Mouse (Mus musculus) heart, embryonic 11.5 days (tissue): ENCODE measurements at regions not wholly inside any gene's neighbourhood (a gene's known extent, or its start where the extent isn't known, plus 50 kb on each side); places are given as distances from the start of the nearest gene placed in this dataset.

Experiments used
- ATAC-seq: fragments of 200-750 bp; cut with Nextera tagmentation; replicated peaks from 2 replicates; pipeline ENCODE4 v1.8.0; 2017; ENCODE audit warnings: moderate library complexity; ENCODE audit not compliant: insufficient number of reproducible peaks, low FRiP score, low TSS enrichment
- H3K27ac ChIP-seq: fragments of 300-500 bp; sonication (generic); 2 replicates; pipeline ENCODE4 v1.5.1; 2014; ENCODE audit warnings: mild to moderate bottlenecking, low read depth, low read length
- H3K27me3 ChIP-seq: fragments of 300-500 bp; sonication (generic); 2 replicates; pipeline ENCODE4 v1.6.1; 2014; ENCODE audit warnings: mild to moderate bottlenecking, low read length, mixed read lengths; ENCODE audit not compliant: control insufficient read depth, insufficient read depth
- H3K36me3 ChIP-seq: fragments of 300-500 bp; sonication (generic); 2 replicates; pipeline ENCODE4 v1.6.1; 2014; ENCODE audit warnings: mild to moderate bottlenecking, low read length, moderate library complexity, mixed read lengths; ENCODE audit not compliant: control insufficient read depth, insufficient read depth
- H3K4me1 ChIP-seq: fragments of 300-500 bp; sonication (generic); 2 replicates; pipeline ENCODE4 v1.6.1; 2014; ENCODE audit warnings: low read length; ENCODE audit not compliant: control insufficient read depth, insufficient read depth
- H3K4me2 ChIP-seq: fragments of 300-500 bp; sonication (generic); 2 replicates; pipeline ENCODE4 v1.6.1; 2014; ENCODE audit warnings: mild to moderate bottlenecking, moderate library complexity
- H3K4me3 ChIP-seq: fragments of 300-500 bp; sonication (generic); 2 replicates; pipeline ENCODE4 v1.5.1; 2014; ENCODE audit warnings: low read depth, low read length
- H3K9ac ChIP-seq: fragments of 300-500 bp; sonication (generic); 2 replicates; pipeline ENCODE4 v1.6.1; 2014; ENCODE audit warnings: mild to moderate bottlenecking, low read depth, low read length, moderate library complexity
- H3K9me3 ChIP-seq: fragments of 300-500 bp; sonication (generic); replicated peaks from 2 replicates; pipeline ENCODE4 v1.6.1; 2016; ENCODE audit warnings: low read length; ENCODE audit not compliant: control insufficient read depth
- WGBS: fragments of 180-500 bp; shearing (Covaris S2); extraction: QIAGEN DNeasy Blood & Tissue Kit; methylation state at CpG from one replicate; pipeline ENCODE4 v1.1.7; 2014; ENCODE audit not compliant: insufficient replicate concordance; 5-methylcytosine and 5-hydroxymethylcytosine counted together

GRCm38 (mm10) chr2:75270115-75270514 is 388.9 kb upstream of the Hnrnpa3 start:
- Histone ChIP-seq H3K4me3 (no peak overlapping the region), H3K9me3 (no peaks in the 10 kb centered on the region), H3K4me2 (no peak overlapping the region), H3K9ac (no peak overlapping the region), H3K27me3 (no peaks in the 10 kb centered on the region), H3K4me1 (no peaks in the 10 kb centered on the region), H3K36me3 (no peaks in the 10 kb centered on the region), H3K27ac (no peak overlapping the region)
- no peak for ATAC-seq
- WGBS = 32% methylated on average over 4 of the region's 4 CpGs

DNA sequence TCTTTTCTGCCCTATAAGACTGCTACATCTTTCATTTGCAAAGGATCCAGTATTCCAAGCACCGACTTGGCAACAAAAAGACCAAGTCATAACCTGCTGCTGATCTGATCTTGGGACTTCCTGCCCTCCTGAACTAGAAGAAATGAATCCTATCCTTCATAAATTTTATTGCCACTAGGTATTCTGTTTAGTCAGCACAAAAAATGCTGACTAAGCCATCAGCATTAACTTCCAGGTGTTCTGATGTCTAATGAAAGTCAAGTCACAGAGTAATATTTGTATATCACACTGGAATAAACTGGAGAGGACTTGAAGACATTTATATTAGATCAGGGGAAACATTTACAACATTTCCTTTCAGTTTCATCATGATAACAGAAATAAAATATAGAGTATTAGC is 371.2 kb upstream of the Hnrnpa3 start:
- Histone ChIP-seq H3K9ac (no peak overlapping the region), H3K27ac (no peak overlapping the region)
- WGBS = 80% methylated on average over 1 of the region's 1 CpGs

DNA sequence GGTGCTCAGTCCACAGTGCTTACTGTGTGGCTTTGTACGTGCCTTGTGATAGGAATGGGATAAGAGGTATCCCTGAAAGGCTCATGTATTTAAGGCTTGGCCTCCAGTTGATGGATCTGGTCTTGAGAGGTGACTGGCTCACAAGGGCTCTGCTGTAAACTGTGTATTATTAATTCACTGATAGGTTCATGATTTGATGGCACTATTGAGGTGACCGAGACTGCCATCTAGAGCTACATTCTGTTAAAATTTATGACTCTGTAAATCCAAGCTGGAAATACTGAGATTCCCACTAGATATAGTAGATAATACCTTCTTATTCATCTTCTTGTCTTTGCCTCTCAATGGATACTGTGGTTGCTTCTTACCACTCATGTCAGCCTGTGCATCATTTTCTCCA is 367.4 kb upstream of the Hnrnpa3 start:
- no peaks in the 10 kb centered on the region for H3K4me1 ChIP-seq
- no peaks in the 10 kb centered on the region for H3K27me3 ChIP-seq
- 82% methylated on average over 2 of the region's 2 CpGs for WGBS
- no peaks in the 10 kb centered on the region for H3K9me3 ChIP-seq
- H3K4me3 ChIP-seq = no peak overlapping the region
- no peak overlapping the region for H3K27ac ChIP-seq
- no peaks in the 10 kb centered on the region for H3K36me3 ChIP-seq
- no peak overlapping the region for H3K4me2 ChIP-seq
- no peak for ATAC-seq
- no peak overlapping the region for H3K9ac ChIP-seq

More for the DNA sequence above, 371.2 kb upstream of the Hnrnpa3 start:
- Histone ChIP-seq H3K9me3 (no peaks in the 10 kb centered on the region), H3K36me3 (no peaks in the 10 kb centered on the region), H3K4me1 (no peaks in the 10 kb centered on the region), H3K4me3 (no peak overlapping the region), H3K27me3 (no peaks in the 10 kb centered on the region), H3K4me2 (no peak overlapping the region)
- no peak for ATAC-seq

- Histone ChIP-seq H3K4me3 (no peak overlapping the region), H3K36me3 (no peaks in the 10 kb centered on the region), H3K27me3 (no peaks in the 10 kb centered on the region), H3K9me3 (no peaks in the 10 kb centered on the region), H3K9ac (no peak overlapping the region), H3K4me2 (no peak overlapping the region), H3K4me1 (no peaks in the 10 kb centered on the region), H3K27ac (no peak overlapping the region)
- 74% methylated on average over 3 of the region's 3 CpGs for WGBS
- no peak for ATAC-seq
Measured at GRCm38 (mm10) chr2:75306821-75307220, 352.2 kb upstream of the Hnrnpa3 start.

- no peak overlapping the region for H3K4me2 ChIP-seq
- no peaks in the 10 kb centered on the region for H3K27me3 ChIP-seq
- no peaks in the 10 kb centered on the region for H3K9me3 ChIP-seq
- no peak overlapping the region for H3K27ac ChIP-seq
- no peak overlapping the region for H3K9ac ChIP-seq
- H3K4me1 ChIP-seq = no peaks in the 10 kb centered on the region
- H3K36me3 ChIP-seq = no peaks in the 10 kb centered on the region
- 52% methylated on average over 4 of the region's 4 CpGs for WGBS
- no peak for ATAC-seq
- H3K4me3 ChIP-seq = no peak overlapping the region
Measured at GRCm38 (mm10) chr2:75311191-75311590, 347.9 kb upstream of the Hnrnpa3 start.

- Histone ChIP-seq H3K4me2 (no peak overlapping the region), H3K4me3 (no peak overlapping the region), H3K4me1 (no peaks in the 10 kb centered on the region), H3K9me3 (no peaks in the 10 kb centered on the region), H3K36me3 (no peaks in the 10 kb centered on the region), H3K27me3 (no peaks in the 10 kb centered on the region), H3K9ac (no peak overlapping the region), H3K27ac (no peak overlapping the region)
- ATAC-seq = no peak
- 15% methylated on average over 7 of the region's 7 CpGs for WGBS
Measured at GRCm38 (mm10) chr2:75312246-75312645, 346.8 kb upstream of the Hnrnpa3 start.

DNA sequence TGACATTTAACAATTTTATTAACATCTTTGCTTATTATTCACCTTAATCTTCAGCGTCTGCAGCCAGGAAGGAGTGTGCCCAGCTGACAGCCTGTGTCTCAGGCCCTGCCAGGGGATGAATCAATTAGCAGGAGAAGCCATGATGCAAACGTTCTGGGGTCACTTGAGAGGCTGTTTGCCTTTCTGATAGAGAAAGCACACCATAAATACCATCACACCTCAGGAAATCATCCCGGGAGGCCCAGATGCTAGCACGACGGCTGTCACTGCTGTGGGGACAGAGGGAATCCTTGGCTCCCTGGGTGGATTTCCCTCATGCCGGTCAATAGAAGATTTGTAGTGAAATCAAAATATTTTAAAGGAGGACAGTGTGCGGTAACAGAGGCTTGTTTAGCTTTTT is 343.7 kb upstream of the Hnrnpa3 start:
- no peak overlapping the region for H3K27ac ChIP-seq
- no peaks in the 10 kb centered on the region for H3K36me3 ChIP-seq
- no peaks in the 10 kb centered on the region for H3K4me1 ChIP-seq
- no peaks in the 10 kb centered on the region for H3K27me3 ChIP-seq
- H3K4me3 ChIP-seq = no peak overlapping the region
- no peak overlapping the region for H3K4me2 ChIP-seq
- H3K9ac ChIP-seq = no peak overlapping the region
- ATAC-seq = no peak
- WGBS = 42% methylated on average over 7 of the region's 7 CpGs
- H3K9me3 ChIP-seq = no peaks in the 10 kb centered on the region

GRCm38 (mm10) chr2:75318190-75318589 is 340.9 kb upstream of the Hnrnpa3 start:
- no peaks in the 10 kb centered on the region for H3K9me3 ChIP-seq
- no peak overlapping the region for H3K4me2 ChIP-seq
- H3K27me3 ChIP-seq = no peaks in the 10 kb centered on the region
- no peak overlapping the region for H3K9ac ChIP-seq
- no peak for ATAC-seq
- H3K4me1 ChIP-seq = no peaks in the 10 kb centered on the region
- no peak overlapping the region for H3K27ac ChIP-seq
- H3K36me3 ChIP-seq = no peaks in the 10 kb centered on the region
- WGBS = 51% methylated on average over 5 of the region's 5 CpGs
- H3K4me3 ChIP-seq = no peak overlapping the region

- no peaks in the 10 kb centered on the region for H3K27me3 ChIP-seq
- 74% methylated on average over 10 of the region's 10 CpGs for WGBS
- H3K4me1 ChIP-seq = no peaks in the 10 kb centered on the region
- no peak for ATAC-seq
- H3K9me3 ChIP-seq = no peaks in the 10 kb centered on the region
- no peak overlapping the region for H3K4me3 ChIP-seq
- no peak overlapping the region for H3K4me2 ChIP-seq
- no peak overlapping the region for H3K27ac ChIP-seq
- no peaks in the 10 kb centered on the region for H3K36me3 ChIP-seq
- H3K9ac ChIP-seq = no peak overlapping the region
Measured at GRCm38 (mm10) chr2:75324146-75324749, 334.8 kb upstream of the Hnrnpa3 start.
